Mouse (Mus musculus): ENCODE data around the gene Rbms1. TPM values are rescaled to one million over a fixed set of nuclear protein-coding genes. Genes with fewer than 3 reads are reported as not detected.

Gene Rbms1
- polyA plus RNA-seq, 1 experiment from 2014 or later = 64.7 TPM

DNA sequence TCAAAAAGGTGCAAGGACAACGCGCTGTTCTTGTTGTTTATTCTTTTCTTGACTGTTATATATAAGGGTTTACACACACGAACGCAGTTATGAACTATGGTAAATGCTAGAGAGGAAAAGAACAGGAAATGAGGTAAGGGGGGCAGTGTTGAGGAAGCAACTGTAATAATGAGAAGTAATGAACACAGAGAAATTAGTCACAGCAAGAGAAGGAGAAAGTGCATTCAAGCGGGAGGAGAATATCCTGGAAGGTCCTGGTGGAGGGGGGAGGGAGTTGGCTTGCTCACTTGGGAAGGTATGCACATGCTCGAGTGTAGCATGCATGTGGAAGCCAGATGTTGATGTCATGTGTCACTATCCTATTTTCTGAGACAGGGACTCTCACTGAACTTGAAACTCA is 39.9 kb downstream of the Rbms1 start:
- WGBS = 71% methylated on average over 6 of the region's 6 CpGs
- no peaks in the 10 kb centered on the region; the same call in 1 of the 2 replicates for H3K4me1 ChIP-seq (ENCODE audit: control insufficient read depth, insufficient read depth, low read depth, low read length)
- H3K4me2 ChIP-seq (ENCODE audit: low read length) = no peak overlapping the region
- no peak overlapping the region for H3K27ac ChIP-seq (ENCODE audit: low read depth, low read length)
- no peak for ATAC-seq
- H3K27me3 ChIP-seq (replicated peaks; ENCODE audit: control insufficient read depth, insufficient read depth, low read length) = no peaks in the 10 kb centered on the region
- no peak overlapping the region for H3K4me3 ChIP-seq (ENCODE audit: low read length)
- no peak overlapping the region for H3K9ac ChIP-seq (ENCODE audit: low read depth, low read length)
- H3K9me3 ChIP-seq (ENCODE audit: control insufficient read depth, low read length) = no peaks in the 10 kb centered on the region
- no peaks in the 10 kb centered on the region for H3K36me3 ChIP-seq (ENCODE audit: control insufficient read depth, insufficient read depth, low read length)

DNA sequence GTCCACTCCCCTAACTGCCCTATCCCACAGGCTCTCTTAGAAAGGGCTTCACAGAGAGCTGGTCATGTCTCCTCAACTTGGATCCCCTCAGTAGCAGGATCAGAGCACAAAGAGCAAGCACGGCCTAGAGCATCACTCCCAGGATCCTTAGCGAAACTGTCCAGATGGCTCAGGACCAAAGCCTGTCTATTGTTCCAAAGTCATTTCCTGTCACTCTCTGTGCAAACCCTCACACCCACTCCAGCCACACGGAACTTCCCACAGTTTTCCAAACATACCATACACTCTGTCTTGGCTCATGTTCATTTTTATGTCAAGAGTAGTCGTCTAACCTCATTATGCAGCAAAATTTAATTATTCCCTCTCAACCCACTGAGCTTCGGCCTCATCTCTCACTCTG is 40.6 kb downstream of the Rbms1 start:
- Histone ChIP-seq H3K9ac (ENCODE audit: low read depth, low read length) (no peak overlapping the region), H3K36me3 (ENCODE audit: control insufficient read depth, insufficient read depth, low read length) (no peaks in the 10 kb centered on the region), H3K9me3 (ENCODE audit: control insufficient read depth, low read length) (no peaks in the 10 kb centered on the region), H3K4me2 (ENCODE audit: low read length) (no peak overlapping the region), H3K27ac (ENCODE audit: low read depth, low read length) (no peak overlapping the region), H3K27me3 (replicated peaks; ENCODE audit: control insufficient read depth, insufficient read depth, low read length) (no peaks in the 10 kb centered on the region), H3K4me3 (ENCODE audit: low read length) (no peak overlapping the region), H3K4me1 (ENCODE audit: control insufficient read depth, insufficient read depth, low read depth, low read length) (no peaks in the 10 kb centered on the region; the same call in 1 of the 2 replicates)
- ATAC-seq = peak; percentile 42
- WGBS = 43% methylated on average over 5 of the region's 5 CpGs

DNA sequence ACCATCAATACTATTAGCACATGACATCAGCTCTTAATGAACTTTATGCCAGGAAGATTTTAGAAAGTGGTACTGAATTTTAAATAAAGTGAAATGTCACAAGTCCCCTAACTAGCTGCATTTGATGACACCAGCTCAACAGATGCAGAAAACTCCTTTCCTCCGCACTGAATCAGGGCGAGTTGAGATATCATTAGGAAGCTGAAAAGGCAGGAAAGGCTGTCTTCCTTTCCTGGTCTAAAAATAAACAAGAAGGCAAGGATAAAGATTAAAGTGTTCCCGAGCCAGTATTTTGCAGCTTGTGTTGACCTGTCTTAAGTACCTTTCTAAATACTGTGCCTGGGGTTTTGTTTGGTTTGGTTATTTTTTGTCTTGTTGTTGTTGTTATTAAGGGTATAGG is 42.9 kb downstream of the Rbms1 start:
- H3K4me2 ChIP-seq (ENCODE audit: low read length) = no peak overlapping the region
- no peaks in the 10 kb centered on the region; the same call in 1 of the 2 replicates for H3K4me1 ChIP-seq (ENCODE audit: control insufficient read depth, insufficient read depth, low read depth, low read length)
- H3K27ac ChIP-seq (ENCODE audit: low read depth, low read length) = no peak overlapping the region
- WGBS = 79% methylated on average over 3 of the region's 3 CpGs
- H3K27me3 ChIP-seq (replicated peaks; ENCODE audit: control insufficient read depth, insufficient read depth, low read length) = no peaks in the 10 kb centered on the region
- no peak overlapping the region for H3K4me3 ChIP-seq (ENCODE audit: low read length)
- H3K9me3 ChIP-seq (ENCODE audit: control insufficient read depth, low read length) = no peaks in the 10 kb centered on the region
- H3K36me3 ChIP-seq (ENCODE audit: control insufficient read depth, insufficient read depth, low read length) = no peaks in the 10 kb centered on the region
- H3K9ac ChIP-seq (ENCODE audit: low read depth, low read length) = no peak overlapping the region
- no peak for ATAC-seq

DNA sequence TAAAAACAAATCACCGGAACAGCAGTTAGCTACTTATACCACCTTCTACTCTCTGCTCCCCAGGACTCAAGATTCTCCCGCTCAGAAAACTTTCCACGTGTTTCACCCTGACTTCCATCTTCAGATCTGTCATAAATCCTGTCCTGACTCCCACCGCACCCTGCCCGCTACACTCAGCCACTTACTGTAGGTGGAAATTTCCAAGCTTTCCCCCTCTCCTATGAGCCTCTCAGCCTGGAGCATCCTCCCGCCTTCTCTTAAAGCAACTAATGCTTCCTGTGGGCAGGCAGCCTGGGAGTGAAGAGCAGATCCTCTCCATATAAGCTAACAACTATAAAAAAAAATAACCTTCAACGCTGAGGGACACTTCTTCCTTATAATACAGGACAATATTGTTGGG is 44.6 kb downstream of the Rbms1 start:
- no peaks in the 10 kb centered on the region; the same call in 1 of the 2 replicates for H3K4me1 ChIP-seq (ENCODE audit: control insufficient read depth, insufficient read depth, low read depth, low read length)
- no peak overlapping the region for H3K9ac ChIP-seq (ENCODE audit: low read depth, low read length)
- H3K4me3 ChIP-seq (ENCODE audit: low read length) = no peak overlapping the region
- ATAC-seq = no peak
- H3K4me2 ChIP-seq (ENCODE audit: low read length) = no peak overlapping the region
- H3K9me3 ChIP-seq (ENCODE audit: control insufficient read depth, low read length) = no peaks in the 10 kb centered on the region
- 80% methylated on average over 7 of the region's 7 CpGs for WGBS
- no peak overlapping the region for H3K27ac ChIP-seq (ENCODE audit: low read depth, low read length)
- H3K27me3 ChIP-seq (replicated peaks; ENCODE audit: control insufficient read depth, insufficient read depth, low read length) = no peaks in the 10 kb centered on the region
- H3K36me3 ChIP-seq (ENCODE audit: control insufficient read depth, insufficient read depth, low read length) = no peaks in the 10 kb centered on the region

DNA sequence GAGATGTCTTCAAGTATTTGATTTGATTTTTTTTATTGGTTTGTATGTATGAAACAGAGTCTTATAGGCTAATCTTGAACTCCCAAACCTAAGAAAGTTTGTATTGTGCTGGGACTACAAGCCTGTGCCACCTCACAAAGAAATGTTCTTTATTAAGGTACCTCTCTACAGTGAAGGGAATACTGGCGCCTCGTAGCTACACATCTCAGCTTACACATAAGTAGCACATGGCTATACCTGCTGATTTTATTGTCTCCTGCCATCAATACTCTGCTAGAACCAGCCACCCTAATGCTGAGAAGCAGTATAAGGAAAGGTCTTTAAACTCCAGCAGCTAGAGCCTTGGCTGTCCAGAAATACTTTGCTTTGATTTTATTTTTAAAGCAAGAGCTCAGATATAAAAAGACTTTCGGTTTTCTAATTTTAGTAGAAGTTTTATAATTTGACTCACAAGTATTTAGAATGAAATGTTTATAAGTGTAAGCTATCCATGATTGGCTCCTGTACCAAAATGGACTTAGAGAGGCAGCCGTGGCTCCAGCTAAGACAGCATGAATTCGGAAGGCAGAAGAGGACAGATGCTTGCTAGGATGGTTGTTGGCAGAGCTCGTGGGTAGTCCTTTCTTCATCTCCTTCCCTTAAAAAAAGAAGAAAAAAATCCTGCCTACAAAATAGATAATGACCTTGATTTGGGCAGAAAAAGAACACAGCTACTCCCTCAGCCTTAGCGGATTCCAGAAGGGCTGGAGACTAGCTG is 48.3 kb downstream of the Rbms1 start:
- no peaks in the 10 kb centered on the region for H3K36me3 ChIP-seq (ENCODE audit: control insufficient read depth, insufficient read depth, low read length)
- H3K27me3 ChIP-seq (replicated peaks; ENCODE audit: control insufficient read depth, insufficient read depth, low read length) = no peaks in the 10 kb centered on the region
- WGBS = 75% methylated on average over 7 of the region's 7 CpGs
- no peak overlapping the region for H3K9ac ChIP-seq (ENCODE audit: low read depth, low read length)
- no peaks in the 10 kb centered on the region; the same call in 1 of the 2 replicates for H3K4me1 ChIP-seq (ENCODE audit: control insufficient read depth, insufficient read depth, low read depth, low read length)
- no peak overlapping the region for H3K4me3 ChIP-seq (ENCODE audit: low read length)
- H3K27ac ChIP-seq (ENCODE audit: low read depth, low read length) = no peak overlapping the region
- ATAC-seq = no peak
- H3K9me3 ChIP-seq (ENCODE audit: control insufficient read depth, low read length) = no peaks in the 10 kb centered on the region
- no peak overlapping the region for H3K4me2 ChIP-seq (ENCODE audit: low read length)

DNA sequence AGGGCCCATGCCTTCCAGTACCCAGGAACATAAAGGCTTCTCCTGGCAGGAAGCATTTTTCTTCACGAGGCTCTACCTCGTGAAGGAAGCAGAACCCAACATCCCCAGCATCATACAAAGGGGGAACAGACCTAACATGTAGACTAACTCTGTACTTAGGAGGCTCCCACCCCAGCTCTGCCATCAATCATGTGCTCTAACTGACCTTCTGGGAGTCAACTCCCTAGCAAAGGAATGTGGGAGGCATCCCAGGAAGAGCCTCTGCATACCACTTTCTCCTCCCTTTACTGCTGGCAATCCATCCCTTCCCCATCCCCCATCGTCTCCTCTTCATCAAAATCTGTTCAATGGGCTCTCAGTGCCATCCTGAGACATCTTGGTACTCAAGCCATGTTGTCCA is 49.7 kb downstream of the Rbms1 start:
- H3K36me3 ChIP-seq (ENCODE audit: control insufficient read depth, insufficient read depth, low read length) = no peaks in the 10 kb centered on the region
- WGBS = 49% methylated on average over 3 of the region's 3 CpGs
- H3K4me1 ChIP-seq (ENCODE audit: control insufficient read depth, insufficient read depth, low read depth, low read length) = no peaks in the 10 kb centered on the region; the same call in 1 of the 2 replicates
- H3K27ac ChIP-seq (ENCODE audit: low read depth, low read length) = no peak overlapping the region
- no peaks in the 10 kb centered on the region for H3K27me3 ChIP-seq (replicated peaks; ENCODE audit: control insufficient read depth, insufficient read depth, low read length)
- no peaks in the 10 kb centered on the region for H3K9me3 ChIP-seq (ENCODE audit: control insufficient read depth, low read length)
- ATAC-seq = no peak
- H3K9ac ChIP-seq (ENCODE audit: low read depth, low read length) = no peak overlapping the region
- no peak overlapping the region for H3K4me3 ChIP-seq (ENCODE audit: low read length)
- no peak overlapping the region for H3K4me2 ChIP-seq (ENCODE audit: low read length)

DNA sequence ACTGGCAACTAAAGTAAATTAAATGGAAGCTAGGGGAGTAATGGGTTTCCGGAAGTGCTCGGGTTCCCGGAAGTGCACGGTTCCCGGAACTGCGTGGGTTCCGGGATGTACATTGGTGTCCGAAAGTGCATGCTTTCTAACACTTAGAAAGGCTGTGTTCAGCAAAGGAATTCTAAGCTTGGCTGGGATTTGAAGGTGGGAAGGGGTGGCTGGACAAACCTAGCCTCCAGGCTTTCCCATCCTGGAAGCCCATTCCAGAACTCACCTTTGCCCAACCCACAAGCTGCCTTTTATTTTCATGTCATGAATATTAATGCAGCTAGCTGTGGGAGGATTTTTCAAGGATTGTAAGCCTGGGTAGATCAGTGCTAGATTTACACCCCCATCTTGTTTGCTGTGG is 51.3 kb downstream of the Rbms1 start:
- no peaks in the 10 kb centered on the region for H3K27me3 ChIP-seq (replicated peaks; ENCODE audit: control insufficient read depth, insufficient read depth, low read length)
- no peak overlapping the region for H3K4me3 ChIP-seq (ENCODE audit: low read length)
- no peaks in the 10 kb centered on the region for H3K9me3 ChIP-seq (ENCODE audit: control insufficient read depth, low read length)
- no peak overlapping the region for H3K9ac ChIP-seq (ENCODE audit: low read depth, low read length)
- H3K4me2 ChIP-seq (ENCODE audit: low read length) = no peak overlapping the region
- H3K27ac ChIP-seq (ENCODE audit: low read depth, low read length) = no peak overlapping the region
- ATAC-seq = no peak
- WGBS = 78% methylated on average over 8 of the region's 8 CpGs
- H3K4me1 ChIP-seq (ENCODE audit: control insufficient read depth, insufficient read depth, low read depth, low read length) = no peaks in the 10 kb centered on the region; the same call in 1 of the 2 replicates
- no peaks in the 10 kb centered on the region for H3K36me3 ChIP-seq (ENCODE audit: control insufficient read depth, insufficient read depth, low read length)

DNA sequence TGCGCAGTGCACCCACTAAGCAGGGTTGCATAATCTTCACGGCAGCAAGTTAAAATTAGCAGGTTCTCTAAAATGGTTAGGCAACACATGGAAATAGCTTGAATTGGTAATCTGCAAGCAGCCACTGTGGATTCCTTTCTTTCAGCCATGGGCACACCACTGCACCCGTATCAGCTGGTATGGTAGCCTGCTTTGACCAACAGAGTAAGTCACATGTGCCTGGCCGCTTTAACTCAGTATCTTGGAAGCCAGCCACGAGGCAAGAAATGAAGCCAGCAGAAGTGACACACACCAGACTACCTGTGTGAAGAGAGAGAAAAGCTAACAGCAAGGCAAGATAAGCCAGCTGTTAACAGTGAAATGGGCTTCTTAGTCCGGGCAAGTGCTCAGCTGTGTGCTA is 52.2 kb downstream of the Rbms1 start:
- no peaks in the 10 kb centered on the region; the same call in 1 of the 2 replicates for H3K4me1 ChIP-seq (ENCODE audit: control insufficient read depth, insufficient read depth, low read depth, low read length)
- no peak overlapping the region for H3K9ac ChIP-seq (ENCODE audit: low read depth, low read length)
- H3K27me3 ChIP-seq (replicated peaks; ENCODE audit: control insufficient read depth, insufficient read depth, low read length) = no peaks in the 10 kb centered on the region
- H3K4me3 ChIP-seq (ENCODE audit: low read length) = no peak overlapping the region
- ATAC-seq = peak; percentile 63
- H3K4me2 ChIP-seq (ENCODE audit: low read length) = no peak overlapping the region
- no peaks in the 10 kb centered on the region for H3K9me3 ChIP-seq (ENCODE audit: control insufficient read depth, low read length)
- no peaks in the 10 kb centered on the region for H3K36me3 ChIP-seq (ENCODE audit: control insufficient read depth, insufficient read depth, low read length)
- no peak overlapping the region for H3K27ac ChIP-seq (ENCODE audit: low read depth, low read length)
- 67% methylated on average over 6 of the region's 6 CpGs for WGBS

DNA sequence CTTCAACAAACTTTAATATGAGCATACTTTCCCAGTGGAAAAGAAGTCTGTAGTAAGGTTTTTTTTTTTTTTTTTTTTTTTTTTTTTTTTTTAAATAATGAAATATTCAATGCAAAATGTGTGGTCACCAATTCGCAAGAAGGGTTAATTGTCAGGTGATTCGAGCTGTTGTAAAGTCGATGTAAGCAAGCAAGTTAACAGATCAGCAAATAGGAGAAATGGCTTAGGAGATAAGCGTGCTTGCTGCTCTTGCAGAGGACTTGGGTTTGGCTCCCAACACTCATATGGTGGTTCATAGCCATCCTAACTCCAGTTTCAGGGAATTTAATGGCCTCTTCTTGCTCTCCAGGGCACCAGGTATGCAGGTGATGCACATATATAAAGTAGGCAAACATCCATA is 54.4 kb downstream of the Rbms1 start:
- H3K4me1 ChIP-seq (ENCODE audit: control insufficient read depth, insufficient read depth, low read depth, low read length) = no peaks in the 10 kb centered on the region
- ATAC-seq = no peak
- H3K27ac ChIP-seq (ENCODE audit: low read depth, low read length) = no peak overlapping the region
- no peak overlapping the region for H3K4me3 ChIP-seq (ENCODE audit: low read length)
- H3K36me3 ChIP-seq (ENCODE audit: control insufficient read depth, insufficient read depth, low read length) = no peaks in the 10 kb centered on the region
- WGBS = 93% methylated on average over 4 of the region's 4 CpGs
- H3K9me3 ChIP-seq (ENCODE audit: control insufficient read depth, low read length) = no peaks in the 10 kb centered on the region
- H3K4me2 ChIP-seq (ENCODE audit: low read length) = no peak overlapping the region
- no peak overlapping the region for H3K9ac ChIP-seq (ENCODE audit: low read depth, low read length)
- H3K27me3 ChIP-seq (replicated peaks; ENCODE audit: control insufficient read depth, insufficient read depth, low read length) = no peaks in the 10 kb centered on the region
